Mouse (Mus musculus): ENCODE measurements around the gene Vgll3. TPM values are rescaled to one million over a fixed set of nuclear protein-coding genes. Genes with fewer than 3 reads are reported as not detected.

The Vgll3 gene
- polyA plus RNA-seq (2017; shearing (Covaris generic)) = not detected

GRCm38 (mm10) chr16:65814918-65815881 is at the start of gene Vgll3:
Vgll3 (plus strand) TSS chr16:65815257.

